28 mouse cellular contexts compared by ENCODE assay signal in the genomic region with DNA sequence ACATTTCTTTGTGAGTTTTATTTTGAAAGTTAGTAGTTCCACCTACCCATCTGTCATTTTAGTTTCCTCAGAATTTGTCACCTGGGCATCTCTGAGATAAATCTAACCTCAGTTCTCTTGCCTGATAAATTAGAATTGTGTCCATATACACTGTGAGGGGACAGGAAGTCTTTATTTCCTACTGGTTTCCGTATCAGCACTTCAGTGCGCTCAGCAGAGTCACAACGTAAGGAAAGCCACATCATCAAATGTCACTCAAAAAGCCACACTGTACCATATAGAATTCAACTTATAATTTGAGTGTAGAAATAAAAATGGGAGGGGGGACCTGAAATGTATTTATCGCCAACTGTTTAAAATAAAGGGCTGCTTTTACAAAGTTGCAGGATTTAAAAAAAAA.
"Had no signal": no experiment of that assay in that cellular context is flagged by ENCODE, and none has a peak within 500 bp of the region (broad histone marks: within the 10 kb centered on the region; RNA-seq: fewer than 3 reads in every experiment).

No protein-coding gene starts in this region.

- H3K4me1 ChIP-seq: embryonic facial prominence, embryonic 10.5 days; embryonic facial prominence, embryonic 12.5 days; embryonic facial prominence, embryonic 13.5 days; embryonic facial prominence, embryonic 15.5 days; forebrain, embryonic 10.5 days; forebrain, embryonic 12.5 days; forebrain, embryonic 15.5 days had no signal

- H3K9me3 ChIP-seq: embryonic facial prominence, embryonic 10.5 days; embryonic facial prominence, embryonic 12.5 days; embryonic facial prominence, embryonic 13.5 days; embryonic facial prominence, embryonic 15.5 days; forebrain, embryonic 10.5 days; forebrain, embryonic 12.5 days; forebrain, embryonic 13.5 days; forebrain, embryonic 15.5 days had no signal

- H3K4me3 ChIP-seq: embryonic facial prominence, embryonic 10.5 days; embryonic facial prominence, embryonic 12.5 days; embryonic facial prominence, embryonic 13.5 days; embryonic facial prominence, embryonic 15.5 days; erythroblast, embryonic 14.5 days; forebrain, embryonic 10.5 days; forebrain, embryonic 12.5 days; forebrain, embryonic 13.5 days; forebrain, embryonic 15.5 days; gastrocnemius, adult 2 months; heart, adult 2 months had no signal

- H3K27me3 ChIP-seq: embryonic facial prominence, embryonic 12.5 days; embryonic facial prominence, embryonic 13.5 days; embryonic facial prominence, embryonic 15.5 days; forebrain, embryonic 12.5 days; forebrain, embryonic 13.5 days; forebrain, embryonic 15.5 days had no signal

- DNase-seq: cerebellum, adult 8-10 months; cerebellum, adult 9-10 months; cerebellum, adult 9-11 months; cerebellum, postnatal 10 days; cerebellum, postnatal 14 days; cerebellum, postnatal 25 days; cerebellum, postnatal 36 days; embryo, embryonic 11 days; forebrain, postnatal 0 days; gastrocnemius, adult 2 months; gastrocnemius, postnatal 10 days; gastrocnemius, postnatal 14 days; gastrocnemius, postnatal 25 days; gastrocnemius, postnatal 36 days; heart, adult 11 months; heart, adult 18-20 months; heart, adult 2 months had no signal

- ATAC-seq: forebrain, embryonic 13.5 days; forebrain, embryonic 14.5 days; forebrain, embryonic 15.5 days; forebrain, embryonic 16.5 days; forebrain, postnatal 0 days had no signal
